Mouse (Mus musculus): ENCODE results near the gene Gm14408.
"Not testable (repeated sequence)": the region's sequence is repeated elsewhere in the genome, so short reads cannot be mapped to it uniquely, and the experiment has no call there.

Gene Gm14408

DNA sequence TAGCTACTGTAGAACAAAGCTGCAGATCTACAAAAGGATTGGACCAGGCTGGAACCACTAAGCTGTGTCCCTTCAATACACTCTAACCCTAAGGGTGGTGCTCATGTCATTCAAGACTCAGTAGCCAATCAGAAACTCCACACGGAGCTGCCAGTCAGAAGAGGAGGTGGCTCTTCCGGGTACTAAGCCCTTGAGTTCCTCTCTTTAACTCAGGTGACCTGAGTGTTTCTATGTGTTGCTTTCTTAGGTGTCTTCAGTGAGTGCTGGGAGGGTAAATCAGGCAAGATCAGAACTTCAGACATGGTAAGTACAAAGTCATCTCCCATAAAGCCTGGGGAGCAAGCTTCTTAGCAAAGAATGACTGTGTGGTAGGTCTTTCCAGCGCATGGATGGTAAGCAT lies at the start of gene Gm14408:
TSS of gene Gm14408 (plus strand) at position 301 of the 400 bp plus-strand sequence.
- not testable (repeated sequence) for DNase-seq (ENCODE audit: low spot score in 2 of 2)

DNA sequence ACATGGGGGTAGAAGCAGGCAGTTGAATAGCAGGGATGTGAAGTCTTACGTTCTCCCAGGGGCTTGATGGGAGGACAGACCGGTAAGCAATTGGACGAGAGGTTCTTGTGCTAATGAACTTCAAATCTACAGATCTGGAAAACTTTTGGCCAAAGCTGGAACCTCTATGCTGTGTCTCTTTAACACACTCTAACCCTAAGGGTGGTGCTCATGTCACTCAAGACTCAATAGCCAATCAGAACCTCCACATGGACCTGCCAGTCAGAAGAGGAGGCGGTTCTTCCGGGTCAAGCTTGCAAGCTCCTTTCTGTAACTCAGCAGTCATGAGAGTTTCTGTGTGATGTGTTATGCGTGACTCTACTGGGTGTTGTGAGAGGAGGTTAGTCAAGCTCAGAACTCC lies 32.6 kb upstream of the Gm14408 start, which contains the start of gene Gm14295:
TSS of gene Gm14295 (plus strand) at position 301 of the 400 bp plus-strand sequence.
- DNase-seq (ENCODE audit: low spot score in 2 of 2): not testable (repeated sequence)

DNA sequence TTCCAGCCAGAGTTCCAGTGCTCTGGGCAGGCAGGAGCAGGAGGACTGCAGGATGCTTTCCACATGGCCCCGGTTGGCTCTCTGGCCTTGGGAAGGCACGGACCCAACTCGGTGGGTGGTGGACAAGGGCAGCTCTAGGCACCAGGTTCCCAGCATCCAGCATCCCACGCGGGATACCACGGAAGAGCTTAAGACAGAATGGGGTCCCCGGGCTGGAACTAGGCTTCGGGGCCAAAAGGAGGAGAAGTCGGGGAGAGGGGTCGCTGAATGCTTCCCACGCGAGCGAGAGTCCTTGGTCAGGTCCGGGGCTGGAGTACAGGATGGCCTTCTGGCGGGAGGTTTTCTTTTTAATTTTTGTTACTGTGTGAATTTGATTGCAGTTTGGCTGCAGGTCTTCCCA lies 32.2 kb upstream of the Gm14408 start:
- not testable (repeated sequence) for DNase-seq (ENCODE audit: low spot score in 2 of 2)
